Mouse (Mus musculus) megakaryocyte-erythroid progenitor cell, adult 5-6 weeks (primary cell): ENCODE results near the gene Tmem8b. TPM values are rescaled to one million over a fixed set of nuclear protein-coding genes. Genes with fewer than 3 reads are reported as not detected.

Source experiments
- ATAC-seq: replicated peaks from 2 replicates; pipeline ENCODE4 v1.8.0; 2016; ENCODE audit warnings: mild to moderate bottlenecking, inconsistent platforms; ENCODE audit not compliant: severe bottlenecking, poor library complexity, low FRiP score, low TSS enrichment
- total RNA-seq, 2 experiments: library from RNA; stranded (forward) in 1 of 2; stranded (reverse) in 1 of 2; fragments of 200-1000, 215-1000 nt in 1 of 2; fragments of >200 nt in 1 of 2; fragmentation: Nextera tagmentation in 1 of 2; gene quantifications; 2 replicates each; pipeline ENCODE4 v1.2.3; 2014 to 2017

Gene Tmem8b
- total RNA-seq, 2 experiments from 2014 or later = 0.38 to 2.5 TPM

- ATAC-seq = 0 out of 2 replicates have a peak, but pooled peaks have one; percentile 0
Observed at GRCm38 (mm10) chr4:43655656-43656338, 13.0 kb upstream of the Tmem8b start.

GRCm38 (mm10) chr4:43656339-43657109, 12.2 kb upstream of the Tmem8b start, which contains the start of gene Hint2:
TSS of gene Hint2 (minus strand) at chr4:43656466.
- peak; percentile 95 for ATAC-seq

- ATAC-seq = no peak
Observed at GRCm38 (mm10) chr4:43657146-43657545, 11.6 kb upstream of the Tmem8b start.

- no peak for ATAC-seq
Observed at GRCm38 (mm10) chr4:43666412-43666811, 2.4 kb upstream of the Tmem8b start.

- peak; percentile 27 for ATAC-seq
Observed at GRCm38 (mm10) chr4:43669428-43669794, 640 bp downstream of the Tmem8b start.

GRCm38 (mm10) chr4:43672070-43672469, 3.3 kb downstream of the Tmem8b start:
- peak; percentile 54 for ATAC-seq

GRCm38 (mm10) chr4:43673703-43674102, 4.9 kb downstream of the Tmem8b start:
- ATAC-seq = no peak

GRCm38 (mm10) chr4:43674974-43675373, 6.2 kb downstream of the Tmem8b start:
- no peak for ATAC-seq

- ATAC-seq = no peak
Observed at GRCm38 (mm10) chr4:43675608-43676007, 6.8 kb downstream of the Tmem8b start.

GRCm38 (mm10) chr4:43678541-43678940, 9.8 kb downstream of the Tmem8b start:
- no peak for ATAC-seq

- no peak for ATAC-seq
Observed at GRCm38 (mm10) chr4:43679416-43680043, 10.8 kb downstream of the Tmem8b start.

- ATAC-seq = no peak
Observed at GRCm38 (mm10) chr4:43690021-43690420, 21.2 kb downstream of the Tmem8b start.

- ATAC-seq = no peak
Observed at GRCm38 (mm10) chr4:43691026-43691425, 22.3 kb downstream of the Tmem8b start.

- peak; percentile 48; the same call in 1 of the 2 replicates for ATAC-seq
Observed at GRCm38 (mm10) chr4:43693806-43694241, 25.1 kb downstream of the Tmem8b start.

GRCm38 (mm10) chr4:43694439-43695248, 25.9 kb downstream of the Tmem8b start:
- ATAC-seq = peak; percentile 65

- no peak for ATAC-seq
Observed at GRCm38 (mm10) chr4:43695249-43695671, 26.5 kb downstream of the Tmem8b start.

GRCm38 (mm10) chr4:43696561-43696960, 27.8 kb downstream of the Tmem8b start:
- ATAC-seq = no peak

GRCm38 (mm10) chr4:43700707-43701106, 31.9 kb downstream of the Tmem8b start, which contains the start of gene Olfr70:
TSS of gene Olfr70 (minus strand) at chr4:43700807.
- ATAC-seq = no peak

- 0 out of 2 replicates have a peak, but pooled peaks have one; percentile 59 for ATAC-seq
Observed at GRCm38 (mm10) chr4:43703439-43703838, 34.7 kb downstream of the Tmem8b start.
